Mouse (Mus musculus): Measurements from ENCODE around the gene Fbxw10.

The Fbxw10 gene

GRCm38 (mm10) chr11:62844562-62844961 is 2.3 kb upstream of the Fbxw10 start:
- no peak for DNase-seq (ENCODE audit: low spot score)

GRCm38 (mm10) chr11:62845730-62846129 is 1.1 kb upstream of the Fbxw10 start:
- no peak for DNase-seq (ENCODE audit: low spot score)

- no peak for DNase-seq (ENCODE audit: low spot score)
Observed at GRCm38 (mm10) chr11:62847655-62848191, 854 bp downstream of the Fbxw10 start.

GRCm38 (mm10) chr11:62848301-62848700 is 1.4 kb downstream of the Fbxw10 start:
- DNase-seq (ENCODE audit: low spot score) = no peak

- DNase-seq (ENCODE audit: low spot score) = no peak
Observed at GRCm38 (mm10) chr11:62851199-62851598, 4.3 kb downstream of the Fbxw10 start.

GRCm38 (mm10) chr11:62853334-62853733 is 6.5 kb downstream of the Fbxw10 start:
- no peak for DNase-seq (ENCODE audit: low spot score)

GRCm38 (mm10) chr11:62865562-62865961 is 18.7 kb downstream of the Fbxw10 start:
- no peak for DNase-seq (ENCODE audit: low spot score)

- DNase-seq (ENCODE audit: low spot score) = no peak
Observed at GRCm38 (mm10) chr11:62866685-62867084, 19.8 kb downstream of the Fbxw10 start.

- DNase-seq (ENCODE audit: low spot score) = no peak
Observed at GRCm38 (mm10) chr11:62869201-62869600, 22.3 kb downstream of the Fbxw10 start.

- DNase-seq (ENCODE audit: low spot score) = no peak
Observed at GRCm38 (mm10) chr11:62869715-62870371, 23.0 kb downstream of the Fbxw10 start.

GRCm38 (mm10) chr11:62873479-62873878 is 26.6 kb downstream of the Fbxw10 start:
- DNase-seq (ENCODE audit: low spot score) = no peak

- no peak for DNase-seq (ENCODE audit: low spot score)
Observed at GRCm38 (mm10) chr11:62875696-62876095, 28.8 kb downstream of the Fbxw10 start.

- no peak for DNase-seq (ENCODE audit: low spot score)
Observed at GRCm38 (mm10) chr11:62876445-62876844, 29.6 kb downstream of the Fbxw10 start.

- no peak for DNase-seq (ENCODE audit: low spot score)
Observed at GRCm38 (mm10) chr11:62877391-62877790, 30.5 kb downstream of the Fbxw10 start.

GRCm38 (mm10) chr11:62878728-62879127 is 31.9 kb downstream of the Fbxw10 start:
- DNase-seq (ENCODE audit: low spot score) = no peak

GRCm38 (mm10) chr11:62879220-62880048 is 32.6 kb downstream of the Fbxw10 start, which contains the start of gene Tvp23b:
Gene Tvp23b (plus strand): TSS chr11:62879455.
- peak; percentile 99 for DNase-seq (ENCODE audit: low spot score)

- DNase-seq (ENCODE audit: low spot score) = no peak
Observed at GRCm38 (mm10) chr11:62883407-62883806, 36.5 kb downstream of the Fbxw10 start.

- DNase-seq (ENCODE audit: low spot score) = no peak
Observed at GRCm38 (mm10) chr11:62885323-62885722, 38.5 kb downstream of the Fbxw10 start.

GRCm38 (mm10) chr11:62890796-62891195 is 43.9 kb downstream of the Fbxw10 start:
- no peak for DNase-seq (ENCODE audit: low spot score)

- DNase-seq (ENCODE audit: low spot score) = no peak
Observed at GRCm38 (mm10) chr11:62891763-62892162, 44.9 kb downstream of the Fbxw10 start.

GRCm38 (mm10) chr11:62901699-62902323 is 54.9 kb downstream of the Fbxw10 start:
- DNase-seq (ENCODE audit: low spot score) = no peak

GRCm38 (mm10) chr11:62903871-62904495 is 57.1 kb downstream of the Fbxw10 start:
- DNase-seq (ENCODE audit: low spot score) = no peak

All from ovary, postnatal 36 days (tissue).